Mouse (Mus musculus) erythroblast, embryonic 14.5 days (primary cell): ENCODE results near the gene Prss56.

Experiments
- GATA1 ChIP-seq: IDR thresholded peaks from 2 replicates; pipeline ENCODE4 v1.6.1; 2012; ENCODE audit warnings: low read length, inconsistent platforms, mixed read lengths
- TAL1 ChIP-seq: IDR thresholded peaks from 3 replicates; pipeline ENCODE4 v1.6.1; 2012; ENCODE audit warnings: low read length, inconsistent platforms, mixed read lengths

GRCm38 (mm10) chr1:87164796-87165184, 18.3 kb upstream of the Prss56 start:
- TF ChIP-seq GATA1 = no peak
- TF ChIP-seq TAL1 = no peak
